Mouse (Mus musculus): ENCODE measurements around the gene Ptch1. TPM values are rescaled to one million over a fixed set of nuclear protein-coding genes. Genes with fewer than 3 reads are reported as not detected.

Ptch1 gene
- polyA plus RNA-seq (2012; rRNA removed), result 24.5 and 28.0 TPM in 2 replicates

DNA sequence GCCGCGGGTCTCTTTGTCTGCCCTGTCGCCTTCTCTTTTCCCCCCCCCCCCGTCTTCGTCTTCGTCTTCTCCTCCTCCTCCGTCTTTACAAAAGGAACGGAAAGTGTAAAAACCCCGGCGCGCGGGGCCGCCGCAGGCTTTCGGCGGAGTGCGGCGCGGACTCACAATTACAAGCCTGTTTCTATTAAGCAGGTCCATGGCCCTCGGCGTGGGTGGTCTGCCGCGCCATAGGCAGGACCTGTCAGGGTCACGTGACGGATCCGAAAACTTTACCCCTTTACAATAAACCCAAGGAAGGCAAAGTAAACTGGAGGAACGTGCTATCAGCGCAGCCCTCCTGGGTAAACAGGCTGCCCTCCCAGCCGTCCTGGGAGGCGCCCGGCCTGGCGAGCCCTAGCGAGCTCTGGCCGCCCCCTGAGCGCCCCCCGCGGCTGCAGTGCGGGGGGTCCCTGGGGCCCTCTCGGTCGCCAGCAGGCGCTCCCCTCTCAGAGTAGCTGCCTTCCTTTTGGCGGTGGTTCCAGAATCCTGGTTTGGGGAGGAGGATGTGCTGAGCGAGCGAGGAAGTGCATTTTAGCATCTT is at the start of gene Ptch1:
TSS of gene Ptch1 (minus strand) at position 343 of the 580 bp plus-strand sequence.
- no peak for DNase-seq (ENCODE audit: low read depth)

DNA sequence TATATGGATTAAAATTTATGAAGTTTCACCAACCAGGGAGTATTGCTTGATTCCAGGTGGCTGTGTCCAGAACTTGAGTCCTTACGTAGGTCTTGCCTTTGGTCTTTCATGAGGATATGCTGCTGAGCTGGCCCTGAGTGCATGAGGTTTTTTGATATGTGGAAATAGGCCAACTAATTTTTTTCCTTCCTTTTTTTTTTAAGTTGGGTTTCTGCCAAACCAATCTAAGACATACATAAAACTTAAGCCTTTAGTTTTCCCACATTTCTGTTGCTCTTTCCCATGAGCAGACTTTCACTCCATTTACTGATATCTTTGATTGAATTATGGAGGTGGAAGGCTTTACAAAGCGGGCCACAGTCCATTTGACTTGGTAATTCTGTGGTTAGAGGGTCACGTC is 47.9 kb upstream of the Ptch1 start:
- no peak for DNase-seq (ENCODE audit: low read depth)

DNA sequence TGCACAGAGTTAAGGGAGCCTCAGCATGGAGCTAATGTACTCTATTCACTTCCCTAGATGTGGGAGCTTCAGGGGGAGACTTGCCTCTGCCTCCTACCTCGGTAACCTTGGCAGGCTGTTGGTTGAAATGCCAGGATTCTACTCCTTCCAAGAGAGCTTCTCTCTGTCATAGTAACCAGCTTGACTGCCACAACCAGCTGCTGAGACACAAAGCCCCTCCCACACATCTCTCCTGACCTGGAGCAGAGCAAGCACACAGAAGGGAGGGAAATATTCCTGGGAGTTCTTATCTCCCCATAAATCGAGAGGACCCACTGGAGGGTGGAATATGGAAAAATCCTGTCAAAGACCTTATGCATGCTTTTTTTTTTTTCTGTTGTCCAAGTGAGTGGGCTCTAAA is 39.8 kb upstream of the Ptch1 start:
- DNase-seq (ENCODE audit: low read depth), result no peak

DNA sequence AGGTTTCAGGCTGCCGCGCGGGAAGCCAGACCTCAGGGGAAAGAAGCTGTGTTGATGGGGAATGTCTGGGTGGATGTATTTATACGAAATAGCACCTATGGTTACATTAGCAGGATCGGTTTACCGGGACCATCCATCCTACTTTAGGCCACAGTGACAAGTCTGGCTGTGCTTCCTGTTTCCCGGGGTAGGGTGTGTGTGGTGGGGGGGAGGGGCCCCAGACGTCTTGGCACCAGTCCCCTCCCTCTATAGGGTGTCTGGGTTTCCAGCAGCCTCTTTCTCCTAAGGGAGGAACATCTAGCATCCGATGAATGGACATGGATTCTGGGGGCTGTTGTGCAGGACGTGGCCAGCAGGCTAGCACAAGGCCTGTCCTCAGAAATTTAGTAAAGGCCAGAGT is 36.3 kb upstream of the Ptch1 start:
- no peak for DNase-seq (ENCODE audit: low read depth)

DNA sequence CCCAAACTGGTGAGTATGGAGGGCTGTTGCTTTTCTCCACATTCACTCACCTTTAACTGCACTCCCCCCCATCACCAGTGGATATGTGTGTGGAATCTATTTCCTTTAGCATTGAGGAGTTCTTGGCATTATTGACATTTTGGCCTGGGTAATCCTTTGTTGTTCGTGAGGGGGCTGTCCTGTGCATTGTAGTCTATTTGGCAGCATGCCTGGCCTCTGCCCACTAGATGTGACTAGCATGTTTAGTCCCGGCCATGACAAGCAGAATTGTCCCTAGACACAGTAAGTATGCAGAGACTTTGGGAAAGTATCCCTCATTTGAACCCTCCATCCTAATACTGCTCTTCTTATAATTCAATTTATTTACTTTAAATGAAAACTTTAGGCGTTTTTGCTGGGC is 24.2 kb upstream of the Ptch1 start:
- DNase-seq (ENCODE audit: low read depth), result no peak

DNA sequence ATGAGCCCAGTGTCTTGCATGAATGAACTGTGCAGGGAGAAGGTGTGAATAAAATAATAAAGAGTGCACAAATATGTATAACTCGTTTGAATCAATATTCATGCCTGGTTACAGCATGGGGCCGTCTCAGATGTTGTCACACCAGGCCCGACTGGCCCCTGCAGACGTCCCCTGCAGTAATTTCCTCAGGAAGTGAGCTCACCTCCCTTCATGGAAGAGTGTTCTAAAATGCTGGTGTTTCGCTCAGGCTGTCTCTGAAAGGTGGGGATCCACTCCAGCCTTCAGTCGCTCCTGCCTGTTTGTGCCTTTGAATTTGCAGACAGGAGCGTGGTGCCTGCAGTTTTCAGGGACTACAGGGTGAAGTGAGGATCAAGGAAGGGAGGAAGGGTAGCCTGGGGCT is 22.5 kb upstream of the Ptch1 start:
- no peak for DNase-seq (ENCODE audit: low read depth)

DNA sequence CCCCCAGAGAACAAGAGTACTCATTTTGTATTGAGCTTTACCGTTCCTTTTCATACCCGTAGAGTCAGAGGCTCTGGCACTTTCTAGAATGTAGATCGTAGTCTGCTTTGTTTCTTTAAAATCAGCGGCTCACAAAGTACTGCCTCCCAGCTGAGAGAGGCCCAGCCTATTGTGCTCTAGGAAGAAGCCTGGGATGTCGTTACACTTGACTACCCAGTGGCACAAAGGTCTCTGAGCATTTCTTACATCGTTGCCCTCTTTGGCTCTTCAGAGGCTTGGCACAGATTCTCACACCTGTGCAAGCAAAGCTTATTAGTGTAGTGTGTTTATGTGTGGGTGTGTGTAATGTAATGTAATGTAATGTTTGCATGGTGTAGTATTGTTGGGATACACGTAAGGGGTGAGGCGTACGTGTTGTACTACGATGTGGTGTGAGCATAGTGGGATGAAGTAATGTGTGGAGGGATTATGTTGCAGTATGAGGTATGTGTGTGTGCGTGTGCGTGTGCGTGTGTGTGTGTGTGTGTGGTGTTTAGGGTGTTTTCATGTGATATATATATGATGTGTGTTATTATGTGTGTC is 20.2 kb upstream of the Ptch1 start:
- DNase-seq (ENCODE audit: low read depth), result no peak

DNA sequence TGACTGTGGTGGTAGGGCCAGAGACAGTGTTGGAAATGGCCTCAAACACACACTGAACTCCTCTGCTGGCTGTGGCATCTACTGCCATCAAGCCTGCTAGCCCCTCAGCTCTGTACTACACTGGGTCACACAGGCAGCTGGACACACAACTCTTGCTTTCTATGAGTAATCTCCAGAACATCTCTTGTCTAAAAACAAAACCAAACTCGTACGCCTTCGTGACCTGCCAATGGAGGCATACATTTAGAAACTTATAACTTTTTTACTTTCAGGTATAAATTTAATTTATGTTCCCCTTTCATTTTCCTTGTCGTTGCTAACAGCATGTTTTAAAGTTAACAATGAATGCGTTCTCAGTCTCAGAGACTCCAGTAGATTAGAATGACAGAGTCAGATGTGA is 19.4 kb upstream of the Ptch1 start:
- DNase-seq (ENCODE audit: low read depth), result no peak

DNA sequence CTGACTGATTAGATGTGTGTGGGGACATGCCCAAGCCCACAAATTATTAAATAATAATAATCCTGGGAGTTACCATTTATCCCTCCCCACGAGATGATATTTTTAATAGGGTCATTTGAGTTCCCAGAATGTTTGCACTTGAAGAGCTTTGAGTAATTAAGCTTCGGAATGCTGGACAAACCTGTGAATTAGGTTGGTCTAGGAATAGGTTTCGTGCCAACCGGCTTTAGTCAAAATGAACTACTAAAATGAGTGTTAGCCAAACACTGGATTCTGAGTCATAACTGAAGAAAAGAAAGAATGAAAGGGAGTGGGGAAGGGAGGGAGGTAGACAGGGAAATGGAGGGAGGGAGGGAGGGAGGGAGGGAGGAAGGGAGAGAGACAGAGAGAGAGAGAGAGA is 1.2 kb upstream of the Ptch1 start:
- DNase-seq (ENCODE audit: low read depth), result no peak

DNA sequence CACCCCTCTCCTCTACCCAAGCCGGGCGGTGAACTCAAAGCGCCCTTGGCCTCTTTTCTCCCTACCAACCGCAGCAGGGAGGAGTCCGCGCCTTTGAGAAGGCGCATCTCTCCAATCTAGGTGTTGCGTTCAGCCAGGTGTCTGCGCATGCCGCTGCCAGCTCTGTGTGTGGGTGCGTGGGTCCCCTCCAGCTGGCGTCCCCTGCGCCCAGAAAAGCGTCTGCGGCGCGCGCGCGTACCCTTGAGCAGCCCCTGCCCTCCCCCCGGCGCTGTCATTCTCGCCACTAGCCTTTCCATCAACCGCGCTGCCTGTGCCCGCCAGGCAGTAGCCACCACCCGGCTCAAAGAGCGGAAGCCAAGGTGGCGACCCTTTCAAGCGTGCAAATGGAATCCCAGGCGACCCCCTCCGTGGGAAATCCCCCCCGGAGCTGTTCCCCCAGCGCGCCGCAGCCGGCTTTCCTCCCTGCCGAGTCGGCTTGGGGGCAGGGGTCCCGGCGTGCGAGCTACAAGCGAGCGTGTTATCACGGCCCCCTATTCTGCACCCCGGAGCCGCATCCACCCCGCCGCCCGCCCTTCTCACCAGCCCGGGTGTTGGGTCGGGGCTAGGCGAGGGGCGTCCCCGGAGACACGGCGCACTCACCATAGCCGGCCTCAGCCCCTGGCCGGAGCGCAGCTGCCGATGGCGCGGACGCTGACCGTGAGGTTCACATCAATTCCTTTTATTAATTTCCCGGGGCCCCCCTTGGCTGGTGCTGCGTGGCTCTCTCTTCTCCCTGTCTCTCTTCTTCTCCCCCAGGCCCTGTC is 744 bp downstream of the Ptch1 start:
- no peak for DNase-seq (ENCODE audit: low read depth)

DNA sequence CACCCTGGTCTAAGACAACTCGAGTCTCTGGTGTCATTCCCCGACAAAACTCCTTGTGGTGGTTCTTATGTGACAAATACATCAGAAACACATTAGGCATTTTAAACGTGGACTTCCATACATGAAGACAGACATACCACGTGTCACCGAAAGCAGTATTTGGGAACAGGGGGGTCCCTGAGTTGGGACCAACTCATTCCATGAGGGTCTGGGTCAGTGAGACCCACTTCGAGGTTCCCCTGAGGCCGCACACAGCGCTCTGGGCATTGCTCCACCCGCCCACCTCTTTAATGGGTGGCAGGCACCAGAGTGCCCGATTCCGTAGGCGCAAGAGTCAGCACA is 1.3 kb downstream of the Ptch1 start:
- no peak for DNase-seq (ENCODE audit: low read depth)

DNA sequence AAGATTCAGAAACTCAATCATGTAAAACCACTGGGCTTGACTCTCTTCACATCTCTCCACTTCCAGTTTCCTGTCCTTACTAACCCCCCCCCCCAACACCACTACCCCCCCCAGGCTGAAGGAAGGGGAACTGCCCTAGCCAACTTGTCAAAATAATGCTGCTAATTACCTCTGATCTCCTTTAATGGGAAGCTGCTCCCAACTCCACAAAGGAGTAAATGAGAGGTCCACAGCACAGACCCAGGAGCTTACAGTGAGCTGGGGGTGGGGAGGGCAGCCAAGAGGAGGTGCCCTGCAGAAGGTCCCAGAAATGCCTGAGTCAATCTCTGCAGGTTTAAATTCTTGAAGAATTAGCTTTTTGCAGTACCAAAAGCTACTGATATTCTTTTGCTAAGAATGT is 2.9 kb downstream of the Ptch1 start:
- DNase-seq (ENCODE audit: low read depth), result no peak

DNA sequence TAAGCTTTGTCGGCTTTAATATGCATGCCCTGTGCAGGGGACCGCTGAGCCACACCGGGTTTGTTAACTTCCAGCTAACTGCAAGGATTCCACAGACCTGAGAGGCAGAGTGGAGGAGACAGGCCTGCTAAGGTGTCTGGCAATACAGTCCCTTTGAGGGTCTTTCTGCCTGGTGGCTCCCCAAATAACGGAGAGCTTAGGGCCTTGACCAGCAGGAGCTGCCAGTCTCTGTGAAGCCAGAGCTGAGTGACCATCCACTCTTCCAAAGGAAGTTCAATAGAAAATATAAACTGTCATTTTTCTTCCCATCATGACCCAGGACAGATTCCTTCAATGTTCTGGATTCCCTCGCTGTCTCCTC is 4.0 kb downstream of the Ptch1 start:
- DNase-seq (ENCODE audit: low read depth), result no peak

DNA sequence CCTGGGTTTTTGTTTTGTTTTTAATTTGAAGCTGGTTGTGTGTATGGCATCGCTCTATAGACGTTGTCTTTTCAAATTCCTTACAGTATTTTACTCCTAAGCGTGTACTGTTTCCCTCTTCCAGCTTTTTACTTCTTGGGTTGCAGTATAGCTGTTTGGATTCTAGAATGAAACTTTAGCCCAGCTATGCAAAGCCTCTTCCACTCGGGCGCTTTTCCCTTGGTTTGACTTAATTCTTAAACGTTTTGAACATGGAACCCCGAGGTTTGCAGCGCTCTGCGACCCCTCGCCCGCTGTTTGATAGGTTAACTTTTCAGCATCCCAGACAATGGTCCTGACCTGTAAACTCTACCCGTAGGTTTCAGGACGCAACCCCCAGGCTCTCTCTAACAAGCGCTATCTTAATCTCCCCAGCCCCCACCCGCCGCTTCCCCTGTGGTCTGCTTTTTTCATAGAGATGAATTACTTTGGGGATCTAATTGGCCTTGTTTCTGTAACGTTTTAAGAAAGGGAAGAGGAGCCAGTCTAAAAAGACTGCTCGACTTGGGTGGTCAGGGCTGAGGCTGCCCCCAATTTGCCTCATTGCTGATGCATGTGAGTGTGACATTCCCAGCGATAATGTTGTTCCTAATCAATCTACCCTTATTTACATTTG is 4.5 kb downstream of the Ptch1 start:
- no peak for DNase-seq (ENCODE audit: low read depth)

DNA sequence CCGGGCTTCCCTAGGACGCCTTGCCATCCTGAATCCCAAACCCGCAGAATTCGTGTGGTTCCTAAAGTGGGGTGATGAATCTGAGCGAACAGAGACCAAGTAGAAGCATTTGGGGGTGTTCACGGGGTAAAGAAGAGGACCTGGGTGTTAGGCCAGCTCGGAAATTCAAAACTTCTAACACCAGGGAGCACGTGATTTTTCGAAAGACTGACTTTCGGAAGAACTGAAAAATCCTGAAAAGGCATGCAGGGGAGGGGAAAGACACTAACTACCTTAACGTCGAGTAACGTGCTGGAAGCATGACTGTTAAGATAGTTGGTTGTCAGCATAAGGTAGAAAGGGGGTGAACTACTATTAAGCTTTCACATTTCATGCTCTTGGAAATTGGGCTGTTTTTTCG is 5.1 kb downstream of the Ptch1 start:
- DNase-seq (ENCODE audit: low read depth), result no peak

DNA sequence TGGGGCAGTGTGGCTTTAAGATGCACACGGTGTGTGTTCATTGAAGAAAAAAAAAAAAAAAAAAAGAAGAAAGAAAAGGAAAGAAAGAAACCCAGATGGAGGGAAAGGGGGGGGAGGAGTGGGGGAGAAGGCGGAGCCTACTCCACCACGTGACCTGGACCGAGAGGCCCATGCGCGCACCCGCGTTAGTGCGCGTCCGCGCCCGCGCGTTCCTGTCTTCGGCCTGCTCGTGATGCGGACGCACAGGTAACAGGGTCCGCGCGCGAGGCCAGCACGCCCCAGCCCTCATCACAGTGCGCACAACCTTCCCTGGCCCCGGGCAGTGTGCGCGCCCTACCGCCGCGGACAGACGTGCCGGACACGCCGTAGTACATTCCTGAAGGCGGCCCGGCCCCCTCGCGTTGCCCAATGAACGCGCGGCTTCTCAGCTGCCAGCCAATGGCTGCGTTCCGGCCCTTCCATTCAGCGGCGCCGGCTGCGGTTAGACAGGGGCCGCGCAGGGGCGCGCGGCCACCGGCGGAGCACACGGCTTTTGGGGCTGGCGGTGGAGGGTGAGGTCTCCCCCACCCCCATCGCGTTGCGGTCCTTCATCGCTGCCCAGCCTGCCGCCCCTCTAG is 5.6 kb downstream of the Ptch1 start:
- DNase-seq (ENCODE audit: low read depth), result no peak

DNA sequence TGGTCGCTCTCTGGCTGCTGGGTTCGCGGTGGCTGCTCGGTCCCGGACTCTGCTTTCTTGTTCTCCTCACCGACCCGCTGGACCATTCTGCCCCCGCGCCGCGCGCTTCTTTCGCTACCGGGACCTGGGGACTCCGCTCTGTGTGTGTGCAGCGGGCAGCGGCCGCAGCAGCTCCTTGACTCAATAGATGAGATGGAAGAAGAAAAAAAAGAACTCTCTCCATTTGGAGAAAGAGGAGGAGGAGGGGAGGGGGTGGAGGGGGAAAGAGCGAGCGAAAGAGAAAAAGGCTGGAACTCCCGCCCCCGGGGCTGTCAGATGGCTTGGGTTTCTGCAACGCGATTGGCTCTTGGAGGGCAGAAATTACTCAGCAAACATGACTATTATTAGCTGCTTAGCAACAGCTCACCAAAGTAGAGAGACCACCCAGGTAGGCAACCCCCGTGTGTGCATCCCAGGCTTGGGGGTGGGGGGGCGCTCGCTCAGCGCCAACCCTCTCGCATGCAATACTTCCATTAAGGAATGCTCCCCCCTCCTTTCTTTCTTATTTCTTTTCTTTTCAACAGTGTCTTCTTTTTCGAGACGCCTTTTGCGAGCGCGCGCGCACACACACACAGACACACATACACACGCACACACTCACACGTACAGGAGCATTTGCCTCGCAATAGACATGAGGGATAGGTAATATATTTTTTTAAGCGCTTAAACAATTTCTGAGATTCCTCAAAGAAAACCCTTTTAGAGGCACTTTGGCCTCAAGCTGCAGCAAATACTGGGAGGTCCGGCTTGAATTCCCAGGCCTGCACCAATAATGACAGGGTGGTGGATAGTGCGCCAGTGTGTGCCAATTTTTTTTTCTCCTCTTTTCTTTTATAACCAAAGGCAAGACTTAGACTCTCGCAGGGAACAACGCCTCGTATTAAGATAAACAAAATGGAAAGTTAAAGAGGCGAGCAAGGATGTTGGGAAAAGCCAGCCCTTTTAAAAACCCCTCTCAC is 7.1 kb downstream of the Ptch1 start:
- no peak for DNase-seq (ENCODE audit: low read depth)

DNA sequence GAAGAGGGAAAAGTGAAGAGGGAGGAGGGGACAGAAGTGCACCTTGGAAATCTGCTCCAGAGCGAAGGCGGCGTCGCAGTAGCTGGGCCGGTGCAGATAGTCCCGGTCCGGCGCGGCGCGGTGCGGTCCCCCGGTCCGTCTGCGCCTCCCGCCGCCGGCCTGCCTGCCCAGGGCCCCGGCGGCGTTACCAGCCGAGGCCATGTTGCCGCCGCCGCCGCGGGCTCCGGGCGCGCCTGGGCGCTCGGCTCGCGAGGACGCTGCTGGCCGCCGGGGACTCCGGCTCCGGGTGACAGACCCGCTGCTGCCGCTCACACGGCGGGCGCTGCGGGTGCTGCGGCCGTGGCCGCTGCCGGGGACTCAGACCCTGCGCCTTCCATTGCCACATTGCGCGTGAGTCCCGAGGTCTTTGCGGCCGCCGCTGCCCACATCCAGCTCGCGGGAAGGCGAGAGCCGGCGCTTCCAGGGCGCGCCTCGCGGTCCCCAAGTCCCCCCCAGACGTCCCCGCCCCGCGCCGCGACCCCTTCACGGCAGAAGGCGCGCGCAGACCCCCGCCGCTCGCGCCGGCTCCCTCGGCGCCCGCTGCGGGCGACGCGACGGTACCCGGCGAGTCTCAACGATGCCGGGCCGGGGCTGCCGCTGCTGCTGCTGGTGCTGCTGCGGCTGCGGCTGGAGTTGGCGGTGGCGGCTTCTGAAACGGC is 7.9 kb downstream of the Ptch1 start:
- no peak for DNase-seq (ENCODE audit: low read depth)

DNA sequence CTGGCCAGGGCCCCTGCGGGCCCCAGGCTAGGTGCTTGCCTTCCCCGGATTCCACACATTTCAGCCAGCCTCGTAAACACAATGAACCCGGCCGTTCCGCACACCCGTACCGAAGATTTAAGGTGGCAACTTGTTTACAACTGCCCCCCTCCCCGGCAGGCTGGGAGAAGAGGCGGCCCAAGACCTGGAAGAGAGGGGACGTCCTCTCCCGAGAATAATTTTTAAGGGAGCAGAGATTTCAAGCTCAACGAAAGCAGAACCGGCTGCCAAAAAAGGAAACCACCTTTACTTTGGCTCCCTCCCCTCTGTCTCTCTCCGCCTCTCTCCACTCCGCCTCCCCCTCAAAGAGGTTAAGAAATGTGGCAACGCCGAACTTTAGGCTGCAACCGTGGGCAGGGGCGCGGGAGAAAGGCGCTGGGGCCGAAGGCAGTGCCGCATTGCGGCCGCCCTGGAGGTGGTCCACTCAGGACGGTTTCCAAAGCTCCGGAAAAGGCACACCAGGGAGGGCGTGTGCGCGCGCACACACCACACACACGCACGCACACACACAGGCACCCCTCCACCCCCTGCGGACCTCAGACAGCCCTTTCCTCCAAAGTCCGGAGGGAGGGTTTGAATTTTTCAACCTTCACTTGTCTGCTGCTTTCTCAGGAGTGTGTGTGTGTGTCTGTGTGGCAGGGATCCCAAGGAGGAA is 8.6 kb downstream of the Ptch1 start:
- DNase-seq (ENCODE audit: low read depth), result peak; percentile 70

Data from gonadal fat pad, adult 2 months (tissue).